In the genomic region with DNA sequence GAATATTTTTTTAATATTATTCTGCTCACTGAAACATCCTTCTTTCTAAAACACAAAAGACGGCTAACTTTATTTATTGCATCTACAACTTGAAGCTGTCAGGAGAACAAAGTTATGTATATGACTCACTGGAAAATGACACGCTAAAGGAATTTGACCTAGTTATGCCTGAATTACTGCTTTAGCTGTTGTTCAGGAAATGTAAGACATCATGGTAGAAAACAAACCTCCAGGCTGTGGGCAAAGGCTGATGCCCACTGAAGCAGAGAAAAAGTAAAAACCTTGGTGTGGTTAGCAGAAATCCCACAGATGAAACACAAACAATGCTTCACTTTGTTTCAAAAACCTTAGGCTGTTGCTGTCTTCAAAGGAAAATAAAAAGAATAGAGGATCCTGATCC, we compare ENCODE assay signal across 24 mouse cellular contexts.
DNase-seq lines count a peak whose midpoint lies in the region; ATAC-seq lines count a peak whose summit lies in the region.
"Had no signal": no experiment of that assay in that cellular context is flagged by ENCODE, and none has a peak within 500 bp of the region (broad histone marks: within the 10 kb centered on the region; RNA-seq: fewer than 3 reads in every experiment).

No protein-coding gene starts in this region.

- no peak overlapping the region for H3K9ac ChIP-seq in embryonic facial prominence, embryonic 14.5 days (ENCODE audit: low read depth, low read length)
- H3K9ac ChIP-seq: embryonic facial prominence, embryonic 13.5 days; forebrain, embryonic 13.5 days; forebrain, embryonic 15.5 days; forebrain, postnatal 0 days had no signal

- H3K4me3 ChIP-seq in embryonic facial prominence, embryonic 14.5 days (ENCODE audit: low read depth, low read length) = no peak overlapping the region
- no peak overlapping the region for H3K4me3 ChIP-seq in embryonic facial prominence, embryonic 10.5 days
- H3K4me3 ChIP-seq: embryonic facial prominence, embryonic 13.5 days; forebrain, embryonic 13.5 days; forebrain, embryonic 15.5 days had no signal

- H3K4me2 ChIP-seq in embryonic facial prominence, embryonic 14.5 days (ENCODE audit: low read depth, low read length) = no peak overlapping the region
- H3K4me2 ChIP-seq: embryonic facial prominence, embryonic 13.5 days; forebrain, embryonic 13.5 days; forebrain, embryonic 15.5 days had no signal

- no peaks in the 10 kb centered on the region for H3K9me3 ChIP-seq in embryonic facial prominence, embryonic 14.5 days (ENCODE audit: control insufficient read depth, low read length)
- H3K9me3 ChIP-seq in embryonic facial prominence, embryonic 10.5 days = no peaks in the 10 kb centered on the region
- H3K9me3 ChIP-seq: embryonic facial prominence, embryonic 13.5 days; forebrain, embryonic 13.5 days; forebrain, embryonic 15.5 days had no signal

- WGBS in embryonic facial prominence, embryonic 14.5 days = 39% methylated on average over 2 of the region's 2 CpGs
- 78% methylated on average over 2 of the region's 2 CpGs for WGBS in embryonic facial prominence, embryonic 10.5 days

- no peak overlapping the region for H3K27ac ChIP-seq in embryonic facial prominence, embryonic 14.5 days (replicated peaks; ENCODE audit: low read depth, low read length)
- no peak overlapping the region for H3K27ac ChIP-seq in embryonic facial prominence, embryonic 10.5 days (replicated peaks)
- H3K27ac ChIP-seq: embryonic facial prominence, embryonic 13.5 days; forebrain, embryonic 13.5 days; forebrain, embryonic 15.5 days had no signal

- H3K27me3 ChIP-seq in embryonic facial prominence, embryonic 14.5 days (replicated peaks; ENCODE audit: control insufficient read depth, insufficient read depth, low read length) = no peaks in the 10 kb centered on the region
- H3K27me3 ChIP-seq in embryonic facial prominence, embryonic 10.5 days (replicated peaks; ENCODE audit: low read depth, poor library complexity, severe bottlenecking) = no peaks in the 10 kb centered on the region
- H3K27me3 ChIP-seq: CH12.LX; embryonic facial prominence, embryonic 13.5 days; forebrain, embryonic 13.5 days; forebrain, embryonic 15.5 days had no signal

- no peaks in the 10 kb centered on the region for H3K36me3 ChIP-seq in embryonic facial prominence, embryonic 14.5 days (ENCODE audit: control insufficient read depth, insufficient read depth, low read length)
- H3K36me3 ChIP-seq in embryonic facial prominence, embryonic 10.5 days (replicated peaks) = no peaks in the 10 kb centered on the region
- H3K36me3 ChIP-seq: embryonic facial prominence, embryonic 13.5 days; forebrain, embryonic 15.5 days; G1E had no signal

- peak; percentile 28 for DNase-seq in embryonic facial prominence, embryonic 14.5 days (ENCODE audit: low spot score)
- DNase-seq in embryonic facial prominence, embryonic 10.5 days (ENCODE audit: low spot score) = no peak
- DNase-seq in Muller cell, postnatal 12 days (ENCODE audit: inconsistent ontology term) = peak; percentile 93
- peak; percentile 16 for DNase-seq in brain, adult 2 months (ENCODE audit: low read depth, low spot score)
- DNase-seq in retina, embryonic 14.5 days (ENCODE audit: low spot score) = peak; percentile 50
- DNase-seq in right cerebral cortex, adult 2 months (ENCODE audit: low spot score in 2 of 2) = no peak
- no peak for DNase-seq in thymus, postnatal 14 days
- DNase-seq in c-Kit-positive CD71-positive TER-119-positive erythroid progenitor cells, embryonic 14.5 days (ENCODE audit: low spot score) = no peak
- DNase-seq: adrenal gland, adult 8-10 months; adrenal gland, postnatal 14 days; B cell, adult 2 months; cerebellum, adult 11-12 months; cerebellum, adult 2 months; cerebellum, adult 9-11 months; cerebellum, postnatal 14 days; cerebellum, postnatal 36 days; forebrain, postnatal 0 days had no signal

- ATAC-seq in embryonic facial prominence, embryonic 14.5 days (ENCODE audit: low read depth) = no peak
- ATAC-seq: activated CD4-positive, CD25-positive, alpha-beta regulatory T cell, adult 4 months; CD4-positive, CD25-positive, alpha-beta regulatory T cell, adult 4 months; forebrain, embryonic 13.5 days; forebrain, embryonic 15.5 days; forebrain, postnatal 0 days had no signal

- H3K4me1 ChIP-seq in embryonic facial prominence, embryonic 14.5 days (ENCODE audit: control insufficient read depth, insufficient read depth, low read length) = no peaks in the 10 kb centered on the region
- no peaks in the 10 kb centered on the region for H3K4me1 ChIP-seq in embryonic facial prominence, embryonic 10.5 days
- H3K4me1 ChIP-seq: embryonic facial prominence, embryonic 13.5 days; forebrain, embryonic 13.5 days; forebrain, embryonic 15.5 days had no signal

Comparison
In these comparisons a context has a peak if more than half of its experiments do, and no peak if none do; other contexts are left out.
1. DNase-seq: peak in embryonic facial prominence, embryonic 14.5 days (single experiment), Muller cell, postnatal 12 days (single experiment), brain, adult 2 months (single experiment) and retina, embryonic 14.5 days (single experiment); none in embryonic facial prominence, embryonic 10.5 days (single experiment), right cerebral cortex, adult 2 months (0 of 2), thymus, postnatal 14 days (single experiment) and c-Kit-positive CD71-positive TER-119-positive erythroid progenitor cells, embryonic 14.5 days (single experiment).